In genomic region chr17:88272161-88272560, GRCm38 (mm10) we compare ENCODE assay signal across 14 mouse cellular contexts.
"Had no signal": no experiment of that assay in that cellular context is flagged by ENCODE, and none has a peak within 500 bp of the region (broad histone marks: within the 10 kb centered on the region; RNA-seq: fewer than 3 reads in every experiment).

No protein-coding gene starts in this region.

- H3K27me3 ChIP-seq: limb, embryonic 13.5 days; liver, embryonic 15.5 days had no signal

- H3K27ac ChIP-seq: kidney, postnatal 0 days; layer of hippocampus, adult 2 months; limb, embryonic 10.5 days; limb, embryonic 13.5 days; liver, embryonic 15.5 days had no signal

- H3K9ac ChIP-seq: limb, embryonic 13.5 days; liver, embryonic 15.5 days had no signal

- DNase-seq: kidney, postnatal 25 days; layer of hippocampus, adult 9-11 months; liver; lung, adult 2 months; lung, postnatal 14 days; lung, postnatal 4 days; midbrain, embryonic 14.5 days; thymus, postnatal 36 days had no signal

- H3K4me1 ChIP-seq: liver, embryonic 15.5 days had no signal

- H3K4me3 ChIP-seq: layer of hippocampus, adult 2 months; limb, embryonic 10.5 days; limb, embryonic 13.5 days; liver, embryonic 15.5 days had no signal

- H3K36me3 ChIP-seq: limb, embryonic 10.5 days; limb, embryonic 13.5 days; liver, embryonic 15.5 days had no signal

- H3K9me3 ChIP-seq: limb, embryonic 10.5 days; limb, embryonic 13.5 days; liver, embryonic 15.5 days had no signal

- H3K4me2 ChIP-seq: limb, embryonic 13.5 days; liver, embryonic 15.5 days; midbrain, embryonic 11.5 days had no signal
